Mouse (Mus musculus): ENCODE results near the gene Smarca2. TPM values are rescaled to one million over a fixed set of nuclear protein-coding genes. Genes with fewer than 3 reads are reported as not detected.

The Smarca2 gene
- total and polyA plus RNA-seq, 2 experiments = 23.9 to 79.7 TPM

- H3K27me3 ChIP-seq (ENCODE audit: control insufficient read depth, insufficient read depth, low read length) = no peaks in the 10 kb centered on the region
- 3% methylated on average over 36 of the region's 36 CpGs for WGBS
- peak overlapping the region; percentile 90 for H3K27ac ChIP-seq (replicated peaks; ENCODE audit: insufficient read depth, low read depth, low read length)
Observed at GRCm38 (mm10) chr19:26603906-26604754, 720 bp upstream of the Smarca2 start.

GRCm38 (mm10) chr19:26605438-26606320, 829 bp downstream of the Smarca2 start:
- H3K27ac ChIP-seq (replicated peaks; ENCODE audit: insufficient read depth, low read depth, low read length) = peak overlapping the region; percentile 97
- peaks cover 7% of the 10 kb centered on the region; the same call in 1 of the 2 replicates for H3K79me2 ChIP-seq (ENCODE audit: control insufficient read depth, insufficient read depth, low read length)
- H3K36me3 ChIP-seq (ENCODE audit: control insufficient read depth, insufficient read depth, low read length) = no peaks in the 10 kb centered on the region
- TF ChIP-seq CTCF (IDR thresholded peaks at IDR 0.05; ENCODE audit: low read depth, low read length) (no peak), POLR2A (IDR thresholded peaks at IDR 0.05; ENCODE audit: extremely low read depth, insufficient read depth, low read length) (no peak)
- under 1% methylated on average over 44 of the region's 44 CpGs for WGBS
- H3K4me1 ChIP-seq (ENCODE audit: control insufficient read depth, insufficient read depth, low read length) = peaks cover 7% of the 10 kb centered on the region
- peak; percentile 78 for DNase-seq (ENCODE audit: extremely low read depth, low read depth, low spot score)
- H3K27me3 ChIP-seq (ENCODE audit: control insufficient read depth, insufficient read depth, low read length) = no peaks in the 10 kb centered on the region
- peak overlapping the region; percentile 85 for H3K4me3 ChIP-seq (ENCODE audit: insufficient read depth, low read depth, low read length)
- peak overlapping the region; percentile 94 for H3K9ac ChIP-seq (ENCODE audit: low read depth, low read length)

More at GRCm38 (mm10) chr19:26603906-26604754, 720 bp upstream of the Smarca2 start:
- H3K36me3 ChIP-seq (ENCODE audit: control insufficient read depth, insufficient read depth, low read length) = no peaks in the 10 kb centered on the region
- TF ChIP-seq POLR2A (IDR thresholded peaks at IDR 0.05; ENCODE audit: extremely low read depth, insufficient read depth, low read length) = no peak
- no peak for TF ChIP-seq CTCF (IDR thresholded peaks at IDR 0.05; ENCODE audit: low read depth, low read length)
- peak; percentile 78 for DNase-seq (ENCODE audit: extremely low read depth, low read depth, low spot score)
- H3K79me2 ChIP-seq (ENCODE audit: control insufficient read depth, insufficient read depth, low read length) = peaks cover 4% of the 10 kb centered on the region; the same call in 1 of the 2 replicates
- H3K4me1 ChIP-seq (ENCODE audit: control insufficient read depth, insufficient read depth, low read length) = peaks cover 5% of the 10 kb centered on the region
- peak overlapping the region; percentile 74 for H3K4me3 ChIP-seq (ENCODE audit: insufficient read depth, low read depth, low read length)
- peak overlapping the region; percentile 86 for H3K9ac ChIP-seq (ENCODE audit: low read depth, low read length)

- H3K4me1 ChIP-seq (ENCODE audit: control insufficient read depth, insufficient read depth, low read length) = peaks cover 8% of the 10 kb centered on the region
- no peaks in the 10 kb centered on the region for H3K36me3 ChIP-seq (ENCODE audit: control insufficient read depth, insufficient read depth, low read length)
- H3K4me3 ChIP-seq (ENCODE audit: insufficient read depth, low read depth, low read length) = peak overlapping the region; percentile 85
- WGBS = under 1% methylated on average over 63 of the region's 63 CpGs
- peak overlapping the region; percentile 94 for H3K9ac ChIP-seq (ENCODE audit: low read depth, low read length)
- H3K27ac ChIP-seq (replicated peaks; ENCODE audit: insufficient read depth, low read depth, low read length) = peak overlapping the region; percentile 97
- DNase-seq (ENCODE audit: extremely low read depth, low read depth, low spot score) = peak; percentile 83
- H3K79me2 ChIP-seq (ENCODE audit: control insufficient read depth, insufficient read depth, low read length) = peaks cover 7% of the 10 kb centered on the region; the same call in 1 of the 2 replicates
- no peaks in the 10 kb centered on the region for H3K27me3 ChIP-seq (ENCODE audit: control insufficient read depth, insufficient read depth, low read length)
- peak; percentile 47; the same call in 1 of the 2 replicates for TF ChIP-seq POLR2A (IDR thresholded peaks at IDR 0.05; ENCODE audit: extremely low read depth, insufficient read depth, low read length)
- peak; percentile 31; the same call in 1 of the 2 replicates for TF ChIP-seq CTCF (IDR thresholded peaks at IDR 0.05; ENCODE audit: low read depth, low read length)
Observed at GRCm38 (mm10) chr19:26606321-26607155, 1.7 kb downstream of the Smarca2 start.

DNA sequence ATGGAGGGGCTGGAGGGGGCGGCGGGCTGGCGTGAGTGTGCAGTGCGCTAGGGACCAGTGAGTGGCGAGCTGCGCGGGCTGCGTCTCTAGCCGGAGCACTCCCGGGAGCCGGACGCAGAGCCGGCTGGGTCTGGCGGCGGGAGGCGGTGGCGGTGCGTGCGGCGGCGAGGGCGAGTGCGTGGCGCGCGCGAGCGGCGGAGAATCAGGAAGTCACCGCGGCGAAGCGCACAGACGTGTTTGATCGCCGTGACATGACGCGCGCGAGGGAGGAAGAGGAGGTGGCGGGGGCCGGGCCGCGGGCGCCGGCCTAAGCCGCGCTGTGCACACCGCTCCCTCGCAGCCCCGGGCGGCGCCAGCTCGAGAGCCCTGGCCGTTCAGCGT, 2.3 kb downstream of the Smarca2 start:
- H3K79me2 ChIP-seq (ENCODE audit: control insufficient read depth, insufficient read depth, low read length) = peaks cover 12% of the 10 kb centered on the region; the same call in 1 of the 2 replicates
- H3K9ac ChIP-seq (ENCODE audit: low read depth, low read length) = peak overlapping the region; percentile 94
- H3K27me3 ChIP-seq (ENCODE audit: control insufficient read depth, insufficient read depth, low read length) = no peaks in the 10 kb centered on the region
- H3K27ac ChIP-seq (replicated peaks; ENCODE audit: insufficient read depth, low read depth, low read length) = peak overlapping the region; percentile 97
- no peaks in the 10 kb centered on the region for H3K36me3 ChIP-seq (ENCODE audit: control insufficient read depth, insufficient read depth, low read length)
- WGBS = under 1% methylated on average over 47 of the region's 56 CpGs
- DNase-seq (ENCODE audit: extremely low read depth, low read depth, low spot score) = peak; percentile 40
- peaks cover 8% of the 10 kb centered on the region for H3K4me1 ChIP-seq (ENCODE audit: control insufficient read depth, insufficient read depth, low read length)
- H3K4me3 ChIP-seq (ENCODE audit: insufficient read depth, low read depth, low read length) = peak overlapping the region; percentile 85
- no peak for TF ChIP-seq POLR2A (IDR thresholded peaks at IDR 0.05; ENCODE audit: extremely low read depth, insufficient read depth, low read length)
- no peak for TF ChIP-seq CTCF (IDR thresholded peaks at IDR 0.05; ENCODE audit: low read depth, low read length)
